In the genomic region with DNA sequence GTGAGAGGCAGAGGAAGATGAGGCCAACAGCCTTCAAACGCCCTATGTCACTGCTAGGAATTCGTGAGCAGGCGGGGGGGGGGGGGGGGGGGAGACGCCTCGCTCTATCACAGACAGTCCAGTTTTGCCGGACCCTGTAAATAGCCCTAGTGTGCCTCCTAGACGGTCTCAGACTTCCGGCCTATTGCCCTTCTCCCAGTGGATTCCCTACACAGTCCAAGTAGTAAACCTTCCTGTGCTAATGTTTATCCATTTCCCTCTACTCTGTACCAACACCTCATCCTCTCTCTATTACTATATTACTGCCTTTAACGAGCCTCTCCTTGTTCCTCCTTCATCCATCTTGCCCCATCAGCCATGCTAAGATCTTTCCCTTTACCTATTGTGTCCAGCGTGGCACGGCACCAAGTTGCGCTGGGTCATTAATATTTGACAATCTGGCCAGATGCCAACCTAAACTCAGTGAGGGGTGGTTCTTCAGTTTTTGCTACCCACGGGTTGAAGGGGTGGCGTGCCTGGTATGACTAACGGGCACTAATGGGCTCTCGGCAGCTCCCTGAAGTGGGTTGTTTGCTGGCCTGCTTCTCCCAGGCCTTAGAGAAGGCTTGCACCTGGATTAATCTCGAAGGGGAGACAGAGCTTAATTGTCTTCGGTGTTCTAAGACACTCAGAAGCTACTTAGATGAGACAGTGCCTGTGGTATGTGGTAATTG, we compare ENCODE assay signal across 12 mouse cellular contexts.
DNase-seq lines count a peak whose midpoint lies in the region; ATAC-seq and TF ChIP-seq lines count a peak whose summit lies in the region.
"Had no signal": no experiment of that assay in that cellular context is flagged by ENCODE, and none has a peak within 500 bp of the region (broad histone marks: within the 10 kb centered on the region; RNA-seq: fewer than 3 reads in every experiment).

No protein-coding gene starts in this region.

- H3K27ac ChIP-seq in hindbrain, embryonic 14.5 days = no peak overlapping the region
- no peak overlapping the region; the same call in 1 of the 2 replicates for H3K27ac ChIP-seq in kidney, embryonic 15.5 days
- H3K27ac ChIP-seq in liver, postnatal 0 days (ENCODE audit: low read depth) = no peak overlapping the region

- no peak for TF ChIP-seq CTCF in liver, postnatal 0 days (IDR thresholded peaks at IDR 0.05; ENCODE audit: low read depth)

- H3K4me2 ChIP-seq in hindbrain, embryonic 14.5 days (replicated peaks) = no peak overlapping the region; the same call in 1 of the 2 replicates
- H3K4me2 ChIP-seq in kidney, embryonic 15.5 days = peak overlapping the region; percentile 43
- H3K4me2 ChIP-seq in liver, postnatal 0 days (ENCODE audit: low read depth, low read length) = no peak overlapping the region

- H3K9ac ChIP-seq in hindbrain, embryonic 14.5 days = no peak overlapping the region
- no peak overlapping the region for H3K9ac ChIP-seq in kidney, embryonic 15.5 days
- H3K9ac ChIP-seq in liver, postnatal 0 days (replicated peaks) = no peak overlapping the region
- H3K9ac ChIP-seq: embryonic facial prominence, embryonic 15.5 days had no signal

- H3K27me3 ChIP-seq in hindbrain, embryonic 14.5 days (ENCODE audit: control insufficient read depth, insufficient read depth, low read length) = 0 out of 2 replicates have a peak, but pooled peaks cover 6% of the 10 kb centered on the region
- H3K27me3 ChIP-seq in kidney, embryonic 15.5 days = 0 out of 2 replicates have a peak, but pooled peaks cover 8% of the 10 kb centered on the region
- H3K27me3 ChIP-seq in liver, postnatal 0 days (ENCODE audit: insufficient read depth, low read length) = 0 out of 2 replicates have a peak, but pooled peaks cover 2% of the 10 kb centered on the region
- H3K27me3 ChIP-seq: embryonic facial prominence, embryonic 15.5 days had no signal

- peak; percentile 13; the same call in 1 of the 2 replicates for ATAC-seq in hindbrain, embryonic 14.5 days (ENCODE audit: low FRiP score)
- 0 out of 2 replicates have a peak, but pooled peaks have one; percentile 24 for ATAC-seq in kidney, embryonic 15.5 days (replicated peaks; ENCODE audit: low FRiP score)
- ATAC-seq in liver, postnatal 0 days = no peak
- no peak for ATAC-seq in megakaryocyte progenitor cell, adult 5-6 weeks (replicated peaks; ENCODE audit: poor library complexity)

- peak; percentile 33 to 34 for DNase-seq in lung, adult 18-20 months
- DNase-seq in lung, postnatal 14 days = no peak
- no peak for DNase-seq in hindbrain, embryonic 14.5 days (ENCODE audit: low spot score)
- DNase-seq in lung, postnatal 4 days = peak; percentile 23 to 43
- no peak for DNase-seq in liver, postnatal 0 days
- DNase-seq in spleen, adult 12 weeks (ENCODE audit: low spot score) = no peak
- DNase-seq: adrenal gland, adult 2 months; cerebellum, adult 2 months; gastrocnemius, postnatal 10 days had no signal

- TF ChIP-seq EP300 in liver, postnatal 0 days (IDR thresholded peaks at IDR 0.05; ENCODE audit: low read depth) = no peak

- 42% methylated on average over 15 of the region's 18 CpGs for WGBS in hindbrain, embryonic 14.5 days
- WGBS in kidney, embryonic 15.5 days = 26% methylated on average over 15 of the region's 18 CpGs
- 55% methylated on average over 18 of the region's 18 CpGs for WGBS in liver, postnatal 0 days (ENCODE audit: insufficient replicate concordance)

- H3K4me3 ChIP-seq in hindbrain, embryonic 14.5 days (replicated peaks; ENCODE audit: low read length) = no peak overlapping the region
- no peak overlapping the region for H3K4me3 ChIP-seq in kidney, embryonic 15.5 days (replicated peaks)
- no peak overlapping the region for H3K4me3 ChIP-seq in liver, postnatal 0 days (ENCODE audit: low read depth, low read length)
- H3K4me3 ChIP-seq: embryonic facial prominence, embryonic 15.5 days had no signal

- H3K36me3 ChIP-seq in hindbrain, embryonic 14.5 days (replicated peaks; ENCODE audit: control insufficient read depth, insufficient read depth) = no peaks in the 10 kb centered on the region
- H3K36me3 ChIP-seq in kidney, embryonic 15.5 days = no peaks in the 10 kb centered on the region
- H3K36me3 ChIP-seq in liver, postnatal 0 days (replicated peaks; ENCODE audit: insufficient read depth, low read length) = no peaks in the 10 kb centered on the region
- H3K36me3 ChIP-seq: embryonic facial prominence, embryonic 15.5 days had no signal

- peaks cover 10% of the 10 kb centered on the region; the same call in 1 of the 2 replicates for H3K4me1 ChIP-seq in hindbrain, embryonic 14.5 days (replicated peaks; ENCODE audit: control insufficient read depth, insufficient read depth, low read length)
- H3K4me1 ChIP-seq in kidney, embryonic 15.5 days = peaks cover 75% of the 10 kb centered on the region
- H3K4me1 ChIP-seq in liver, postnatal 0 days (ENCODE audit: insufficient read depth) = no peaks in the 10 kb centered on the region

- H3K9me3 ChIP-seq in hindbrain, embryonic 14.5 days (ENCODE audit: control insufficient read depth, low read length) = no peaks in the 10 kb centered on the region
- H3K9me3 ChIP-seq in kidney, embryonic 15.5 days (replicated peaks) = no peaks in the 10 kb centered on the region
- no peaks in the 10 kb centered on the region for H3K9me3 ChIP-seq in liver, postnatal 0 days (ENCODE audit: low read length)
- H3K9me3 ChIP-seq: embryonic facial prominence, embryonic 15.5 days had no signal

Comparison
In these comparisons a context has a peak if more than half of its experiments do, and no peak if none do; other contexts are left out.
1. DNase-seq: peak in lung, adult 18-20 months (2 of 2) and lung, postnatal 4 days (2 of 2); none in lung, postnatal 14 days (single experiment), hindbrain, embryonic 14.5 days (single experiment), liver, postnatal 0 days (single experiment) and spleen, adult 12 weeks (single experiment).
2. ATAC-seq: peak in hindbrain, embryonic 14.5 days (single experiment) and kidney, embryonic 15.5 days (single experiment); none in liver, postnatal 0 days (single experiment) and megakaryocyte progenitor cell, adult 5-6 weeks (single experiment).